Mouse (Mus musculus) bone marrow macrophage, adult 2 months (primary cell): ENCODE data around the gene Ect2.

Source experiments
- CTCF ChIP-seq: IDR thresholded peaks from 2 replicates; pipeline ENCODE4 v1.5.1; 2012; ENCODE audit warnings: low read depth, mild to moderate bottlenecking, low read length, moderate library complexity
- POLR2A ChIP-seq: IDR thresholded peaks from 2 replicates; pipeline ENCODE4 v1.6.1; 2012; ENCODE audit warnings: mild to moderate bottlenecking, low read depth, low read length, borderline replicate concordance

- TF ChIP-seq CTCF (no peak), POLR2A (no peak)
Measured at GRCm38 (mm10) chr3:27059529-27060322, 94.0 kb downstream of the Ect2 start.
